Comparison of ENCODE assay signal across 12 mouse cellular contexts in the genomic region with DNA sequence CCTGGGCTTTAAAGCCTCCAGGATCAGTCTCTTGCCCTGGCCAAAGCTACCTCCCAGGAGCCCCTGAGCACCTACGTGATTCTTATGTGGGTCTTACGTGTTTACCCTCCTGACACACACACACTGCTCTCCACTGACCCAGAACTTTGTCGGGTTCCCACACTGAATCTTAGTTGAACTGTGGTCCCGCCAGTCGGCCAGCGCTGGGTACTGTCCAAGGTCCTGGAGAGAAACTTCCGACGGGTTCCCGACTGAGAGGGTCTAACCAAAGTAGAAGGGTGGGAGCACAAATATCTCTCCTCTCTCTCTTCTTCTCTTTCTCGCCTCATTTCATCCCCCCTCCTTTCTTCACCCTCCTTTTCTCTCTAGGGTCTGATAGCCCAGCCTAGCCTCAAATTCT. TPM values are rescaled to one million over a fixed set of nuclear protein-coding genes. Genes with fewer than 3 reads are reported as not detected.
DNase-seq lines count a peak whose midpoint lies in the region; ATAC-seq and TF ChIP-seq lines count a peak whose summit lies in the region.
"Had no signal": no experiment of that assay in that cellular context is flagged by ENCODE, and none has a peak within 500 bp of the region (broad histone marks: within the 10 kb centered on the region; RNA-seq: fewer than 3 reads in every experiment).

No protein-coding gene starts in this region.

- TF ChIP-seq POLR2A in heart, adult 2 months (IDR thresholded peaks at IDR 0.05; ENCODE audit: insufficient read depth, low read depth, low read length): no peak

- ATAC-seq in forebrain, embryonic 11.5 days (replicated peaks; ENCODE audit: low FRiP score): no peak
- no peak for ATAC-seq in forebrain, embryonic 15.5 days (replicated peaks)
- 0 out of 2 replicates have a peak, but pooled peaks have one; percentile 22 for ATAC-seq in granulocyte monocyte progenitor cell, adult 5-6 weeks (replicated peaks; ENCODE audit: poor library complexity, severe bottlenecking)
- ATAC-seq in cerebellum, adult (ENCODE audit: insufficient number of reproducible peaks, low FRiP score, low TSS enrichment): no peak

- H3K79me2 ChIP-seq in heart, adult 2 months (replicated peaks; ENCODE audit: control insufficient read depth, insufficient read depth, low read length): no peaks in the 10 kb centered on the region

- no peak overlapping the region for H3K9ac ChIP-seq in forebrain, embryonic 11.5 days (ENCODE audit: low read length)
- H3K9ac ChIP-seq in forebrain, embryonic 15.5 days (replicated peaks): no peak overlapping the region
- no peak overlapping the region for H3K9ac ChIP-seq in heart, adult 2 months (ENCODE audit: low read depth, low read length)
- H3K9ac ChIP-seq: heart, embryonic 13.5 days; liver, embryonic 14.5 days had no signal

- no peak overlapping the region for H3K4me2 ChIP-seq in forebrain, embryonic 11.5 days (ENCODE audit: low read depth, low read length, severe bottlenecking)
- H3K4me2 ChIP-seq in forebrain, embryonic 15.5 days (replicated peaks): no peak overlapping the region
- H3K4me2 ChIP-seq: heart, embryonic 13.5 days had no signal

- 8% methylated on average over 10 of the region's 10 CpGs for WGBS in forebrain, embryonic 11.5 days
- 12% methylated on average over 10 of the region's 10 CpGs for WGBS in forebrain, embryonic 15.5 days
- 4% methylated on average over 10 of the region's 10 CpGs for WGBS in heart, adult 2 months

- DNase-seq in forebrain, embryonic 11.5 days (ENCODE audit: low spot score): peak; percentile 62
- peak; percentile 19 for DNase-seq in ovary, postnatal 10 days (ENCODE audit: low spot score)
- DNase-seq in ovary, adult 18-20 months (ENCODE audit: low spot score): no peak
- DNase-seq in retina, postnatal 1 day: peak; percentile 54
- no peak for DNase-seq in heart, adult 2 months
- DNase-seq: cerebellum, adult 11-12 months had no signal

- no peaks in the 10 kb centered on the region for H3K4me1 ChIP-seq in forebrain, embryonic 11.5 days (replicated peaks; ENCODE audit: control insufficient read depth, insufficient read depth, low read length)
- 0 out of 2 replicates have a peak, but pooled peaks cover 2% of the 10 kb centered on the region for H3K4me1 ChIP-seq in forebrain, embryonic 15.5 days
- H3K4me1 ChIP-seq in heart, adult 2 months (ENCODE audit: control insufficient read depth, insufficient read depth, low read length): no peaks in the 10 kb centered on the region
- H3K4me1 ChIP-seq: heart, embryonic 13.5 days had no signal

- H3K4me3 ChIP-seq in forebrain, embryonic 11.5 days (ENCODE audit: low read depth, low read length): no peak overlapping the region
- no peak overlapping the region for H3K4me3 ChIP-seq in forebrain, embryonic 15.5 days
- no peak overlapping the region for H3K4me3 ChIP-seq in heart, adult 2 months
- H3K4me3 ChIP-seq: heart, embryonic 13.5 days had no signal

- no peak overlapping the region for H3K27ac ChIP-seq in forebrain, embryonic 11.5 days (ENCODE audit: low read depth, low read length)
- no peak overlapping the region for H3K27ac ChIP-seq in forebrain, embryonic 15.5 days (replicated peaks)
- no peak overlapping the region for H3K27ac ChIP-seq in heart, adult 2 months
- H3K27ac ChIP-seq: heart, embryonic 13.5 days; liver, embryonic 14.5 days had no signal

- H3K9me3 ChIP-seq in forebrain, embryonic 11.5 days (ENCODE audit: control insufficient read depth, low read length): no peaks in the 10 kb centered on the region; the same call in 1 of the 2 replicates
- H3K9me3 ChIP-seq in forebrain, embryonic 15.5 days: 0 out of 2 replicates have a peak, but pooled peaks cover 6% of the 10 kb centered on the region

- intact Hi-C loops in heart, adult 2 months (cut with DNase I): loop anchor here (2.0 to 5.0 kb wide), 3 partner anchors 33 to 436 kb away; partner anchors contain the start of gene Mapt

- no peak for TF ChIP-seq EP300 in heart, adult 2 months (IDR thresholded peaks at IDR 0.05; ENCODE audit: insufficient read depth, low read depth, low read length)

- TF ChIP-seq CTCF in heart, adult 2 months (IDR thresholded peaks at IDR 0.05): no peak

- peaks cover 2% of the 10 kb centered on the region; the same call in 1 of the 2 replicates for H3K27me3 ChIP-seq in forebrain, embryonic 11.5 days (ENCODE audit: control insufficient read depth, insufficient read depth, low read length)
- H3K27me3 ChIP-seq in forebrain, embryonic 15.5 days: peaks cover 11% of the 10 kb centered on the region; the same call in 1 of the 2 replicates
- no peaks in the 10 kb centered on the region for H3K27me3 ChIP-seq in heart, adult 2 months (ENCODE audit: control insufficient read depth, insufficient read depth, low read length)

- no peaks in the 10 kb centered on the region for H3K36me3 ChIP-seq in forebrain, embryonic 11.5 days (ENCODE audit: control insufficient read depth, insufficient read depth, low read length)
- H3K36me3 ChIP-seq in forebrain, embryonic 15.5 days: no peaks in the 10 kb centered on the region
- no peaks in the 10 kb centered on the region for H3K36me3 ChIP-seq in heart, adult 2 months (ENCODE audit: control insufficient read depth, insufficient read depth, low read length)
- H3K36me3 ChIP-seq: heart, embryonic 13.5 days had no signal

RNA-seq across cellular contexts. Expression of gene Sppl2c, which starts 11.7 kb away (rescaled TPM):
- not detected in 2 replicates for polyA plus RNA-seq in forebrain, embryonic 11.5 days (2014; fragmentation: Nextera tagmentation; extraction: Ambion mirVana)
- not detected in 2 replicates for polyA plus RNA-seq in forebrain, embryonic 15.5 days (2015; fragmentation: Nextera tagmentation; extraction: Ambion mirVana)
- total RNA-seq in granulocyte monocyte progenitor cell, adult 5-6 weeks (2014; fragmentation: Nextera tagmentation): not detected in 2 replicates
- not detected in 2 replicates for total RNA-seq in granulocyte monocyte progenitor cell, adult 5-6 weeks (2017)
- total RNA-seq in heart, adult 2 months (2021): not detected
- 0.23 and 0.33 TPM in 2 replicates for polyA plus RNA-seq in heart, adult 2 months (2012; rRNA removed)
- polyA plus RNA-seq: heart, embryonic 13.5 days; liver, embryonic 14.5 days; small intestine, adult 2 months had no signal

RNA-seq across cellular contexts. Expression of gene Mapt, which starts 33.3 kb away (rescaled TPM):
- 33.0 and 43.1 TPM in 2 replicates for polyA plus RNA-seq in forebrain, embryonic 11.5 days (2014; fragmentation: Nextera tagmentation; extraction: Ambion mirVana)
- polyA plus RNA-seq in forebrain, embryonic 15.5 days (2015; fragmentation: Nextera tagmentation; extraction: Ambion mirVana): 672 and 718 TPM in 2 replicates
- not detected in 2 replicates for total RNA-seq in granulocyte monocyte progenitor cell, adult 5-6 weeks (2014; fragmentation: Nextera tagmentation)
- not detected in 2 replicates for total RNA-seq in granulocyte monocyte progenitor cell, adult 5-6 weeks (2017)
- total RNA-seq in heart, adult 2 months (2021): 10 to 100 TPM; 77.9 to 91.6 TPM
- 30.1 and 40.7 TPM in 2 replicates for polyA plus RNA-seq in heart, adult 2 months (2012; rRNA removed)

Comparison
In these comparisons a context has a peak if more than half of its experiments do, and no peak if none do; other contexts are left out.
1. DNase-seq: peak in forebrain, embryonic 11.5 days (single experiment), ovary, postnatal 10 days (single experiment) and retina, postnatal 1 day (single experiment); none in ovary, adult 18-20 months (single experiment) and heart, adult 2 months (0 of 2).
2. RNA of gene Mapt, which starts 33.3 kb away (polyA plus RNA-seq): 672 to 718 TPM in forebrain, embryonic 15.5 days; 33.0 to 43.1 TPM in forebrain, embryonic 11.5 days and 30.1 to 40.7 TPM in heart, adult 2 months; every median in the first group is over 10 times any median in the second.